Mouse (Mus musculus) neural tube, embryonic 10.5 days (tissue): ENCODE measurements around the gene Ccdc69.

Experiments used
- DNase-seq: peaks from one replicate; pipeline ENCODE4 v3.0.0-alpha.2; 2017; ENCODE audit warnings: low spot score; ENCODE audit errors: extremely low spot score

Gene Ccdc69

DNA sequence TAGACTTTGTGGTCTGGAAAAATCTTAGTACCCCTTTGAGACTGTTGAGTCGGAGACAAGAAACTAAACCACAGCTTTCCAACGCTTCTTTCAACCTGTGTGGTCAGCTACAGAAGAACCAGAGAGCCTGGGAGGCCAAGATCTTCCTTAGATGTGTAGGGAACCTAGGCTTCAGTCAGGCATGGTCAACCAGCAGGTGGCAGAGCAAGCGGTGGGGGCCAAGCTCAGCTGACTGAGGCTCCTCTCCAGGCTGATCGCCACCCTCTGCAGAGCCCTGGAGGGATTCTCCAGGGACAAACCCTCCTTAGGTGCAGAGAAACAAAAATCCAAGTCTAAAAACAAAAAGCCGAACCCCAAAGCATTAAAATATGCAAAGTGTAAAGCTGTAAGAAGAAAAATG lies 31.3 kb downstream of the Ccdc69 start:
- no peak for DNase-seq

DNA sequence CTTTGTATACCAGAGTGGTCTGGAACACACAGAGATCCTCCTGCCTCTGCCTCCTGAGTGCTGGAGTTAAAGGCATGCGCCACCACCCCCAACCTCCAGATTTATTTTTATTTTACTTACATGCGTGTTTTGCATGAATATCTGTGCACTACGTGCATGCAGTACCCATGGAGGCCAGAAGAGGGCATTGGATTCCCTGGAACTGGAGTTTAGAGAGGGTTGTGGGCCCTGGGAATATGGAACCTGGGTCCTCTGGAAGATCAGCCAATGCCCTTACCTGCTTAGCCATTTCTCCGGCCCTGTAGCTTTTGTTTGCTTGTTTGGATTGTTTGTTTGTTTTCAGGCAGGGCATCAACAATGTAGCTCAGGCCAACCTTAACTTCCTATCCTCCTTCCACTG lies 36.6 kb downstream of the Ccdc69 start:
- no peak for DNase-seq

DNA sequence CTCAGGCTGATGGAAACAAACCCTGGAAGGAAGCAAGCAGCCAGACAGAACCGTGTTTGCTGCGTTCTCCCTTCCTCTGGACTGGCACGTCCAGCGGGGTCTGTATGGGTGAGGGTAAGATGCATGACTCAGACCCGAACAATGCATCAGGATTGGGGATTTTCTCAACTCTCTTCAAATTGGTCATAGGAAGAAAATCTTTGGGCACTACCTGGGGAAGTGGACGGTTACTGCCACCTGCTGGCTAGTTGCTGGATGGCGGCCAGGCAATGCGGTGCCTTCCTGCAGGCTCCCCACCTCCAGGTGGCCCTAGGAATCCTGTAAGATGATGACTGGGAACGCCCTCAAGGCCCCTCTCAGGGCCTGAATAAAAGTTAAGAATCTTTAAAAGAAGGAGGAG lies 38.3 kb downstream of the Ccdc69 start:
- DNase-seq = peak; percentile 77

DNA sequence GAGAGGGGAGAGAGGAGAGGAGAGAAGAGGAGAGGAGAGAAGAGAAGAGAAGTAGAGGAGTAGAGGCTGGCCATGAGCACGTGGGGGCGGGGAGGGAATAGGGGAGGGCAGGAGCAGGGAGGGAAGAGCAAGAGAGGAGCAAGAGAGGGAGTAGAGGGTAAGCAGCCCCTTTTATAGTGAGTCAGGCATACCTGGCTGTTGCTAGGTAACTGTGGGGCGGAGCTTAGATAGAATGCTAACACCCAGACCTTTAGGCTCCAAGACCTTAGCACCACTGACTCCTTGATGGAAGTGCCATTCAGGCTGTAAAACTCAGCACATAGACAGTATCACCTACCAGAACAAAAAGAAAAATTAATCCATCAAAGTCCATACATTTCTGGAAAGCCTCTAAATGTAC lies 41.3 kb downstream of the Ccdc69 start:
- no peak for DNase-seq

DNA sequence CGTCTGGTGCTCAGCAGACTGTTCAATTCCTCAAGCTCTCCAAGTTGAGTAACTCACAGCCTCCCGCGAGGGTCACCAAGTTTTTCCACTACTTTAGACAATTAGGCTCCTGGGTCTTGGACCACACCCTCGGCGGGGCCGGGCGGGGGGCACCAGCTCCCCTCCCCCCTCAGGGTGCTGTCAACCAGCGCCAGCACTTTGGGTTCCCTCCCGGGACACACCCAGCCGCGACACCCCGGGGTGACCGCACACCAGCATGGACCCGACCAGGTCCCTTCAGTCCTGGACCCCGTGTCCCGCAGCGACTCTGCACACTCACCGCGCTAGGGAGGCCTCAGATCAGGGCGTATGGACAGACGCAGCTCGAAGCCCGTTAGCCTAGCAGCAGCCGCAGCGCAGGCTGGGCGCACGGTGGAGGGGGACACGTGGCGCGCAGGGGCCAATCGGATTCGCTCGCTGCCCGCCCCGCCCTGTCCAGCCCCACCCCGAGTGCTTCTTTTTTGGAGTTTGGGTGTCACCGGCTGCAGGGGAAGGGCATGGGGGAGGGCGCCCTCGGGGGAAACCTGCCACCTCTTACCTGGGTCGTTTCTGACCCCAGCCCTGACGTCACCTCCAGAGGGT lies 44.8 kb downstream of the Ccdc69 start, which contains the start of gene Anxa6:
Anxa6 (minus strand) TSS at position 406 of the 621 bp plus-strand sequence.
- peak; percentile 79 for DNase-seq

DNA sequence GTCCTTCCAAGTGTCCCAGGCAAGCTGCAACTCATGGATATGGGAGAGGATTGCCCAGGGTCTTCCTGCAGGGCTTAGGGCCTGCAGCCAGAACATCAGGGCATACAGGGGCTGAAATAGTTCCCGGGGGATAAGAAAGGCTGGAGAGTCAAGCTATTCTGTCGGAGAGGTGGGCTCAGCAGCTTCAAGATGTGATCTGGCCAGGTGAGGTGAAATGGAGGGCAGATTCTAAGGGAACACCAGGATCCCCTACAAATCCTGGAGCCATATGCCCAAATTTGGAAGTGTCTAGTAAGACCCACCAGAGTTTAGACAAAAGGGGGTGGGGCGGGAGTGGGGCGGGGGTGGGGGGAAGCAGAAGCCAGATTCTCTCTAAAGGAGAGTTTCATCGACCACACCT lies 45.6 kb downstream of the Ccdc69 start:
- no peak for DNase-seq

DNA sequence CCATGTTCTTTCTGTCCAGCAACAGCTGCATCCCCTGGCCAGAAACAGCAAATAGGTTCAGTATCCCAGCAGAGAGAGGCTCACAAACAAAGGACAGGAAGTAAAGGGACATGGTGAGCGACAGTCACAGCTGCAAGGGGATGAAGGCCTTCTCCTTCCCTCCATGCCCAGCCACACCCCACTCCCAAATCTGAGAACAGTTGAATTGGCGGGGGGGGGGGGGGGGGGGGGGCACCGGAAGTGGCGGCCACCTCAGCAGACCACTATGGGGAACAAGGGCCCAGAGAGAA lies 46.0 kb downstream of the Ccdc69 start:
- DNase-seq = peak; percentile 43

DNA sequence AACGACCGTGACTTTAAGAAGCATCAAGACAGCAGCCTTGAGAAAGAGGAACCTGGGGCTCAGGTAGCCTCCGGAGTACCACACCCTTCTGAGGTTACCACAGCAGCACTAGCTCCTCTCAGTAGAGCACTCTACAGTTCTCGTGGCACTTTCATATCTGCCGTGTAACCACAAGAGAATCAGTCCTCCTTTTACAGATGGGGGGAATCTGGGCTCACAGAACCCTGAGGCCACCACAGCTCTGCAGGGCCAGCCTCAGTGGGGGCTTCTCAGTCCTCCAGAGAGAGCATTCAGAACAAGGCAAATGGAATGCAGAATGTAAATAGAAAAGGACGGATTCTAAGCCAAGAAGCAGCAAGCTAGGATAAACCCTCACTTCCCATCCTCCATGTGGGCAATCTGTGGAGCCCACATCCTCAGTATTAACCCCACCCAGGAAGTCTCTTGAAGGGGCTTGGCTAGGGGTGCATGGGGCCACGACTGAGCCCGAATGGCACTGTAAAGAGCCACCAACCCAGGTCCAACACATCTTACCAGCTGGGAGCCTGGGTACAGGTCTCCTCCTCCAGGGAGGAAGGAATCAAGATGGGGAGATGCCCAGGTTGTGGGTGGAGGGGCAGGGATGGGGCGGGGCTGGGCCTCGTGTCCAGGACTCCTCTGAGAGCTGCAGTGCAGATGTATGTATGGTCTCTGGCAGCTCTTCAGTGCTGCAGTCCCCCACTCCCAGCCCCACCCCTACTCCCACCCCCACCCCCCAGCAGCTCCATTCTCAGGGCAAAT lies 46.5 kb downstream of the Ccdc69 start:
- no peak for DNase-seq

DNA sequence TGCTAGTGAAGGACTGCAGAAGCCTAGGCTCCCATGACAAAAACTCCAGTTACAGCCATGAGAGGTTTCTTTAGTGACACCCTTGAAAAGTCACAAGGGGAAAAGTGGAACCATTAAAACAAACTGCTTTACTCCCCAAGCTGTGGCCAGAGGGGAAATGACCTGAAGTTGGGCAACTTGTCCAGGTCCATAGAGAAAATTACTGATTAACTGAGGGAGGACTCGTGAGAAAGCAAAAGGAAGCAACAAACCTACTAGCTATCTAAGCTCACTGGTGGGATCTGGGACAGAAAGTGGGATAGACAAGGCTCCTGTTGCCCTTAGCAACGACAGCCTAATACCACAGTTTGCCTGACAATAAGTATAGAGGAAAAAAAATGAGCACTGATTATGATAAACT lies 49.4 kb downstream of the Ccdc69 start:
- DNase-seq = no peak

DNA sequence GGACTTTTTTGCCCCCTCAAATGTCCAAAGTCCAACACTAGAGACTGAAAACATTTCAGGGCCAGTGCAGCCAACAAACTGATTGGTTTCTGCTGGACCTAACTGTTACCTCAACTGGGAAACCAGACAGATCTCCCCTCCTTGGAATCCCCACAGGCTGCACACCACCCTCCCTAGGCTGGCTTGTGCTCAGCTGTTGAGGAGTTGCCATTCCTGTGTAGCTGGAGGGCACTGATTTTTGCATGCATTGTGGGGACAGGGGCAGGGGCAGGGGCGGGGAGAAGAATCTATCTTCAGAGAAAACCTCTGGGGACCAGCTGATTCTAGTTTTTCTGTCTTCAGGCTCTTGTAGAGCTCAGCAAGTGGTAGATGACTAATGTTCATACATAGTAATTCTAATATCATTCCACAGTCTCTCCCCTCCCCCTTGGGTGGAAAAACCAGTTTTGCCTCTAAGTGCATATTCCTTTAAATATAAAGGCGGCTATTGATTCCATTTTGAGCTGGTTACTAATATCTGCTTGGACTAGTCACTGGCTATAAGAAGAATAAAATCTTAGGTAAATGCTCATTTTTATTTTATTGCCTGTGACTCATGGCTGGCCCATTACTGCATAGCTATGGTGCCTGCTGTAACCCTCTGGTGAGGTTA lies 50.6 kb downstream of the Ccdc69 start:
- DNase-seq = no peak

DNA sequence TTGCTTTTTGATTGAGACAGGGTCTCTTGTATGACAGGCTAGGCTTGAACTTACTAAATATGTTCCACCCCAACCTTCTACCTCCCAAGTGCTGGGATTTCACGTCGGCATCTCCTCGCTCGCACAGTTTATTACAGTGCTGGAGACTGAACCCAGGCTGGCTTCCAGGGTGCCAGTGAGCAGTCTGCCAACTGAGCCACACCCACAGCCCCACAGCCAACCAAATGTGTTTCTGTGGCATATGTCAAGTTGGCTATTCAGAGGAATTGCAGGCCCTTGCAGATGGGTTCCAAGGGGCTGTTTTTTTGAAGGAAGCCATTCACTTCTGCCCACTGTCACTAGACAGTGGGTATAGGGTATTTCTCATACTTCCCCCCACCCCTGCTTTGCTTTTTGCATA lies 52.0 kb downstream of the Ccdc69 start:
- DNase-seq = no peak

DNA sequence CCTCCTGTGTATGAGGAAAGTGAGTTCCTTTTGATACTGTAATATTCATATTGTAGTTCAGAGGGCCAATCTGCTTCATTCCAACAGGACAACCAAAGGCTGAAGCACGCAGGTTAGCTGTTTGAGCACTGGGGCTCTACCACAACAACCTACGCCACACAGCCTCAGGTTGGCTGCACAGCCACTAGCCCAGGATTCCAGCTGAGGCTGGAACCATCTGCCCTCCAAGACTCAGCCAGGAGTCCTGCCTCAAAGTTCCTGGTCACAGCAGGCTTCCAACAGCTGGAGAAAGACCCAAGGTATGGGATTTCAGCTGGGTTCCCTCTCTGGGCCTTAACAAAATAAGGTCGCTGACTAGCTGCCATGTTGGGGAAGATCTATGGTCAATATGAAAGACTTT lies 54.3 kb downstream of the Ccdc69 start:
- no peak for DNase-seq

DNA sequence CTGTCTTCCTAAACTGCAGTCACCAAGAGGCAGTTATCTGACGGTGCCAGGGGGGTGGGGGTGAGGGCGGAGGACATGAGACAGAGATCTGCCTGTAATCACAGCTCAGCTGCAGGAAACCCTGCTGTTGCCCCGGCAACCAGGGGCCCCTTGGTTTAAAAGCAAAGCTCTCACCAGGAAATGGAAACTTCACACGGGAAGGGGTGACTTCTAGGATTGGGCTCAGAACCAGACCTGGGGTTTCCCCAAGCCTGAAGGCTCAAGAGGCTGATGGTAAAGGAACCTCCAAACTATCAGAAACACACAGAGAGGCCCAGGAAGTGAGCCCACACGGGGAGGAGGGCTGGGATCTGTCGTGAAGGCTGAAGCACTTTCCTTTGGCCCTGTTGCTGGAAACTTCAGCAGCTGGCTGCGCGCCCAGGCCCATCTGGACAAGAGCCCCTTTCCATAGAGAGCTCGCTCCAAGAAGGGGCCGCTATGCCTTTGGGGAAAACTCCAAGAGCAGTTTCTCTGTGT lies 54.8 kb downstream of the Ccdc69 start:
- DNase-seq = peak; percentile 82

DNA sequence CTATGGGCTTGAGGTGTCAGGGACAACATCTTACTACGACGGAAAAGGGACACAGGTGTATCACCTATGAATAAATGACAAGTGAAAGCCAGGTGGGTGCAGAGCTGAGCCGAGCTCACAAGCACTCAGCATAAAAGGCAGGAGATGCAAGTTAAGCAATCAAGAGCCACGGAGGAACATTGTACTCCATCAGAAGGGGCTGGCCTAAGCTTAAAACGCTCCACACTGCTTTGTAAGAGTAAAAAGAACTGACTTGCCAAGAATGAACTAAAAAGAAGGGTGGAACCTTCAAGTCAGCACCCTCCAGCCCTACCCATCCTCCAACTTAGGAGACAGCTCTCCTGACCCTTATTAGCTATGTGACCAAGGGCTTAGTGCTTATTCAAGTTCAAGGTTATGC lies 55.4 kb downstream of the Ccdc69 start:
- DNase-seq = no peak

DNA sequence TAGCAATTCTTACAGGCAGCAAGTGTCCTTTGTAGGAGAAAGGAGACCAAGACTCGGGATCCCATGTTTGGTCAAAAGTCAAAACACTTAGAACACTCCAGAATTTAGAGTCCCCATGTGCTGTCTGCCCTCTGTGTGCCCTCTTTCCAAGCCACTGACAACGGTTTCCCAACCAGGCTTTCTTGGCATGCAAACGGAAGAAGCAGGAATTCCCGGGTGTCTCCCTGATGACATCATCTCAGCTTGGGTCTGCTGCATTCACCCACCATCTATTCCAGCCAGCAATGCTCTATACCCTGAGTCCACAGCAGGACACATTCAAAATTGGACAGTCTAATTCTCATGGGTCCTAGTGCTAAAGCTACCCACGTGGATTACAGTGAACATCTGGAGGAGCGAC lies 56.1 kb downstream of the Ccdc69 start:
- no peak for DNase-seq

DNA sequence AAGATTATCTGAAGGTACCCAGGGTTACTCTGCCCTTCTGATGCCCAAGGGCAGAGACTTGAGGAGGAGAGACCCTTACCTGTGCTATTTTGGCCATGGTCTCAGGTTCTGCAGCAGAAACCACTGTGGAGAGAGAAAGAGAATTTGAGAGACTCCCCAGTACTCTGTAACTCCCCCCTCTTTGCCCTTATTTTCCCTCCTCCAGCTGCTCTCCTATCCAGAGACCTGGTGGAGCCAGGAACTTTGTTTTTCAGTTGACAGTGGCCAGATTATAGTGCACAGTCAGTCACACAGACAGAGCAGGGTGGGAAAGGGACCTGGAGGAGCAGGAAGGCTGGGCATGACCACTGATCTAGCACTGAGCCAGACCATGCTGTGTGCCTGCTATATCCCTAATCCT lies 56.5 kb downstream of the Ccdc69 start:
- no peak for DNase-seq

DNA sequence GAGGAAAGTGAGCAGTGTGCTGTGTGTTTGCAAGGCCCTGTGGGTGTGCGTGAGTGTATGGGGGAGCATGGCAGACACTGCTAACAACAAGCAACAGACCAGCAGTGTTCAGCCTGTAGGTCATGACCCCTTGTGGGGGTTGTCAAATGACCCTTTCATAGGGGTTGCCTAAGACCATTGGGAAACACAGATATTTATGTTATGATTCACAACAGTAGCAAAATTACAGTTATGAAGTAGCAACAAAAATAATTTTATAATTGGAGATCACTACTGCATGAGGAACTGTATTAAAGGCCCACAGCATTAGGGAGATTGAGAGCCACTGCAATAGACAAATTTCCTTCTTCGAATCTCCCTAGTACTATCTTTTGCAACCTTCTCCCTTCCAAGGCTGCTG lies 58.2 kb downstream of the Ccdc69 start:
- DNase-seq = no peak

DNA sequence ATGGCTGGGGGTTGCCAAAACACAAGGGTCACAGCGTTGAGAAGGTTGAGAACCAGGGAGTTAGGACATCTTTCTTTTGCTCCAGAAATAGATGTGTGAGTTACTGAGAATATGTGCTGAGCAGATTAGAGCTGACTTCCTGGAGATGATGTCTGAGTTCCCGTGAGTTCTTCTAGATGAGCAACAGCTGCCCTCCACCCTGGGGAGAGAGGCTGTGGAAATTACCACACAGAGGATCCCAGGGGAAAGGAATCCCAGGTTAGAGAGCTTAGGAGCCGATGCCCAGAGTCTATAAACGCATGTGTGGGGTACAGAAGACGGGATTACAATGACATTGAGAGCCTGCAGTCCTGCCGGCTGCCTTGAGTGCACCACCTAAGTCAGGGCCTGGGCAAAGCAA lies 59.9 kb downstream of the Ccdc69 start:
- DNase-seq = no peak

DNA sequence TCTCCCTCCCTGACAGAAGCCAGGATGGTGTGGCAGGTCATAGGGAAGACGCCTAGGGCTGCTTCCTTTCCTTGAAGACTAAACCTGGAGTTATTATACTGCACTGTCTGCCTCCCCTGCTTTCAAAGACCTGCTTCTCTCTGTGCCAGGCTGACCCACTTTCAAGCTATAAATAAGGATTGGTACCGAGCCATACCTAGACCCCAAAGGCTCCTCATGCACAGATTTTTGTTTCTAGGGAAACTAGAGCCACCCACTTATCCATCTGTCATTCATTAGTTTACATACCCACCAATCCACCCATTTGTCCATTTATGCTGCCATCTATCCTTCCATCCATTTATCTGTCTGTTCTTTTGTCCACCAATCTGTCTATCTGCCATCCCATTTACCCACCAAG lies 60.7 kb downstream of the Ccdc69 start:
- no peak for DNase-seq

DNA sequence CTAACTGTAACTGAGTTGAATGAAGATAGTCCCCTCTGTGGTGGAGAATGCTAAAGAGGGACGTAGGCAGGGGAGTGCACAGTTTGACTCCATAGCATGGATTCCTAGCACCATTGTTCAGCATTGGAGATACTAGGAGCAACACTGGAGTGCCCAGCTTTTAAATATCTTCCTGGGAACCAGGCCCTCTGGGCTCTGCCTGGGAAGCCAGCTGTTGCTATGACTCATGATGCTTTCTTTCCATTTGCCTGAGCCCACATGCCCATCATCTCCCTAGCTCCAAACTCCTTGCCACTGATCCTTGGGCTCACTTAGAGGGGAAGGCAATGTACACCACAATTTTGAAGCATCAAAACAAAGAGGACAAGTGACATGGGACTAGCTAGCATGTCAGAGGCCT lies 61.2 kb downstream of the Ccdc69 start:
- no peak for DNase-seq

DNA sequence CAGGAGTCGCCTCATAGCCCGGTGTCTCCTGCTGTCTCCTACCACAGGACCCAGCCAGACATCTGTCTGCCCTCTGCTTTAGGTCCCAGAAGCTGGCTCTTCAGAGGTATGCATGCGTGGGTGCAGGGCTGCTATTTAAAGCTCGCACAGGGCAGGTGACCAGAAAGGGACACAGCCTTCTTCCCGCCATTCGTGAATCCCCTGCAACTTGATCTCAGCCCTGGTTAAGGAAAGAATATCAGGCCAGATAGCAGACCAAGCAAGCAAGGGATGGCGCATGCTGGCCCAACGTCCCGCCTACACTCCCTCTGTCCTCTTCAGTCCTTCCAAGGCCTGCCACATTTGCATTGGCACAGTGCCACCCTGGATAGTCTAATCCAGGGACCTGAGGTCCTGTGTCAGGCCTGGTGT lies 62.1 kb downstream of the Ccdc69 start:
- DNase-seq = no peak

DNA sequence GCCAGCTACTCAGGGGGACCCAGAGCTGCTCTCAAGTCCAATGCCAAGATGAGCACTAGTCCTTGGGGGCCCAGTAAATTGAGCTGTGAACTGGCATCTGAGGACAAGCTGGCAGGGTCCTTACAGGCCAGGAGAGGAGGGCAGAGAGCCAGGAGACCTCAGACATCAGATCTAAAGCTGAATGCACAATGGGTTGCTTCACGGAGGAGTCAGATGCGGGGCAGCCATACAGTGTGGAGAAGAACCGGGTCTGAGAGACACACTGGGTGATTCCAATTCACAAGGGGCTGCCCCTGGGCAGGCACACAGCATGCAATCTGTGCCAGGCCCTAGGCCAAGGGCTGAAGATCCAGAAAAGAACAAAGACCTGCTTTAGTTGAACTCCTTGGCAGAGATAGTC lies 62.7 kb downstream of the Ccdc69 start:
- DNase-seq = no peak

DNA sequence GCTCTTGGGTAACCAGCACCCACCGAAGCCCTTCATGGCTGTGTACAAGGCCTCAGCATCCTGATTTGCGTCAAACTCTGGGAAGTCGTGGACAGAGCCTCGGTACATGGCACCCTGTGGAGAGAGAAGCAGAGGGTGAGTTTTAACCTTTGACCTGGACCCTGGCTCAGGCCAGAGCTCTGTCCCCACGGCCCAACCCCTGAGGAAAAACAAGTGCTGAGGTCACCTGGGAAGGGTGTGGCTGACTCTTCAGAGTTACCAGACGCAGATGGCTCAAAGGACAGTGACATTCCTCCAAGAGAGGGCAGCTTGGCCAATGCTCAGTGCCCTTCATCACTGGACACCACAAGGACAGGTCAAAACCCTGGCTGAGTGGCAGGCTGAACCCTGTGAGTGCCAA lies 64.1 kb downstream of the Ccdc69 start:
- no peak for DNase-seq
